ENCODE assay signal across 8 mouse cellular contexts in the genomic region with DNA sequence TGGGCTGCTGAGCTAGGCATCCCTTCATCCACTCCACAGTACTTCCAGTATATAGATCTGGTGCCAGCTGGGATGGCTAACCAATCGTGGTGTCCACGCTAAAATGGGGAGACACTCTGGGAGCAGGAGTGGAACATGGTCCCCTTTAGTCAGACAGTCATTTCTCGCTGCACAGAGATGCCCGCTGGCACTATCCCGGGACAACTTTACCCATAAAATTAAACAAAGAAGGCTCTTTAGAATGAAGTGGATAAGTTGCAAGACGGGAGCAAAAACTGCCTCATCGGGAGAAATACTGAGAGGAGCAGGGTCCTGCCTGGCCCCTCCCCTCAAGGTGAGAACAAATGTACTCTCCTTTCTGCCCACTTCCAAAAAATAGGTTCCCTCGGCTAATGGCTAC. TPM values are rescaled to one million over a fixed set of nuclear protein-coding genes. Genes with fewer than 3 reads are reported as not detected.
DNase-seq lines count a peak whose midpoint lies in the region; ATAC-seq and TF ChIP-seq lines count a peak whose summit lies in the region.

No protein-coding gene starts in this region.

- H3K36me3 ChIP-seq in kidney, embryonic 16.5 days (ENCODE audit: insufficient read depth, low read length) = peaks cover 21% of the 10 kb centered on the region
- peaks cover 16% of the 10 kb centered on the region for H3K36me3 ChIP-seq in embryonic facial prominence, embryonic 12.5 days
- peaks cover 35% of the 10 kb centered on the region for H3K36me3 ChIP-seq in hindbrain, postnatal 0 days (ENCODE audit: insufficient read depth, low read length)
- no peaks in the 10 kb centered on the region for H3K36me3 ChIP-seq in myocyte (ENCODE audit: control insufficient read depth, insufficient read depth)

- no peak for DNase-seq in kidney, postnatal 36 days
- no peak for DNase-seq in hindbrain, postnatal 0 days (ENCODE audit: low spot score)
- DNase-seq in right cerebral cortex, postnatal 25 days = no peak
- no peak for DNase-seq in frontal cortex, postnatal 14 days (ENCODE audit: low spot score in 2 of 2)
- DNase-seq in Muller cell, postnatal 12 days (ENCODE audit: inconsistent ontology term) = no peak

- TF ChIP-seq POLR2A in myocyte (IDR thresholded peaks at IDR 0.05; ENCODE audit: insufficient read length, low read depth) = no peak

- H3K27ac ChIP-seq in kidney, embryonic 16.5 days (ENCODE audit: low read length) = no peak overlapping the region
- no peak overlapping the region for H3K27ac ChIP-seq in embryonic facial prominence, embryonic 12.5 days
- peak overlapping the region; percentile 92; the same call in 1 of the 2 replicates for H3K27ac ChIP-seq in hindbrain, postnatal 0 days

- H3K4me2 ChIP-seq in kidney, embryonic 16.5 days (replicated peaks; ENCODE audit: low read depth, low read length) = peak overlapping the region; percentile 96
- H3K4me2 ChIP-seq in embryonic facial prominence, embryonic 12.5 days (replicated peaks) = peak overlapping the region; percentile 97
- peak overlapping the region; percentile 88 for H3K4me2 ChIP-seq in hindbrain, postnatal 0 days (ENCODE audit: low read depth, low read length)
- peak overlapping the region; percentile 51 for H3K4me2 ChIP-seq in myocyte (ENCODE audit: low read depth)

- no peak overlapping the region for H3ac ChIP-seq in myocyte (ENCODE audit: control insufficient read depth, insufficient read length)

- peaks cover 2% of the 10 kb centered on the region for H3K79me2 ChIP-seq in myocyte (ENCODE audit: control insufficient read depth, insufficient read depth)

- H3K9me3 ChIP-seq in kidney, embryonic 16.5 days (ENCODE audit: low read length) = no peaks in the 10 kb centered on the region
- no peaks in the 10 kb centered on the region for H3K9me3 ChIP-seq in embryonic facial prominence, embryonic 12.5 days
- H3K9me3 ChIP-seq in hindbrain, postnatal 0 days (ENCODE audit: low read length) = no peaks in the 10 kb centered on the region

- peak overlapping the region; percentile 87 for H3K9ac ChIP-seq in kidney, embryonic 16.5 days (replicated peaks; ENCODE audit: low read length)
- peak overlapping the region; percentile 79; the same call in 1 of the 2 replicates for H3K9ac ChIP-seq in embryonic facial prominence, embryonic 12.5 days
- H3K9ac ChIP-seq in hindbrain, postnatal 0 days (replicated peaks; ENCODE audit: low read length) = peak overlapping the region; percentile 93

- peaks cover 22% of the 10 kb centered on the region for H3K4me1 ChIP-seq in kidney, embryonic 16.5 days (ENCODE audit: insufficient read depth, low read length)
- H3K4me1 ChIP-seq in embryonic facial prominence, embryonic 12.5 days = peaks cover 12% of the 10 kb centered on the region
- peaks cover 5% of the 10 kb centered on the region; the same call in 1 of the 2 replicates for H3K4me1 ChIP-seq in hindbrain, postnatal 0 days (ENCODE audit: insufficient read depth, low read length)

- WGBS in kidney, embryonic 16.5 days = 8% methylated on average over 8 of the region's 8 CpGs
- WGBS in embryonic facial prominence, embryonic 12.5 days = 12% methylated on average over 8 of the region's 8 CpGs
- 3% methylated on average over 8 of the region's 8 CpGs for WGBS in hindbrain, postnatal 0 days

- H3K4me3 ChIP-seq in kidney, embryonic 16.5 days (ENCODE audit: low read length) = peak overlapping the region; percentile 81
- peak overlapping the region; percentile 88 for H3K4me3 ChIP-seq in embryonic facial prominence, embryonic 12.5 days
- peak overlapping the region; percentile 86 for H3K4me3 ChIP-seq in hindbrain, postnatal 0 days (ENCODE audit: low read length)
- H3K4me3 ChIP-seq in myocyte = no peak overlapping the region

- no peak for TF ChIP-seq CTCF in hindbrain, postnatal 0 days (IDR thresholded peaks at IDR 0.05; ENCODE audit: low read depth)

- ATAC-seq in kidney, embryonic 16.5 days (ENCODE audit: low FRiP score, low TSS enrichment) = no peak
- ATAC-seq in embryonic facial prominence, embryonic 12.5 days (ENCODE audit: insufficient number of reproducible peaks, insufficient read depth, low FRiP score, low TSS enrichment) = no peak
- ATAC-seq in hindbrain, postnatal 0 days = no peak

- peaks cover 11% of the 10 kb centered on the region; the same call in 1 of the 2 replicates for H3K27me3 ChIP-seq in kidney, embryonic 16.5 days (ENCODE audit: insufficient read depth, low read length)
- H3K27me3 ChIP-seq in embryonic facial prominence, embryonic 12.5 days = peaks cover 28% of the 10 kb centered on the region
- H3K27me3 ChIP-seq in hindbrain, postnatal 0 days (ENCODE audit: insufficient read depth, low read length) = no peaks in the 10 kb centered on the region
- no peaks in the 10 kb centered on the region for H3K27me3 ChIP-seq in myocyte (ENCODE audit: control insufficient read depth, insufficient read depth, insufficient read length)

TF ChIP-seq in myocyte, 11 proteins besides CTCF, POLR2A, EP300 and RAD21:
- no peak for TF ChIP-seq REST (IDR thresholded peaks at IDR 0.05; ENCODE audit: insufficient read depth, insufficient read length)
- TF ChIP-seq SRF (IDR thresholded peaks at IDR 0.05; ENCODE audit: control insufficient read depth, insufficient read length, low read depth) = no peak
- TF ChIP-seq E2F4 (IDR thresholded peaks at IDR 0.05; ENCODE audit: insufficient read depth) = no peak
- no peak for TF ChIP-seq POLR2AphosphoS2 (IDR thresholded peaks at IDR 0.05; ENCODE audit: insufficient read length, low read depth)

RNA-seq across cellular contexts. Expression of a gene that starts 1.3 kb away (rescaled TPM):
- polyA plus RNA-seq in kidney, embryonic 16.5 days (2015; fragmentation: Nextera tagmentation; extraction: Ambion mirVana) = 1.2 and 1.4 TPM in 2 replicates
- 2.2 and 2.4 TPM in 2 replicates for polyA plus RNA-seq in embryonic facial prominence, embryonic 12.5 days (2016; fragmentation: Nextera tagmentation; extraction: Ambion mirVana)
- total RNA-seq in hindbrain, postnatal 0 days (2014; rRNA removed) = 78.3 and 80.1 TPM in 2 replicates
- polyA plus RNA-seq in hindbrain, postnatal 0 days (2015; fragmentation: Nextera tagmentation; extraction: Ambion mirVana) = 6.7 and 7.0 TPM in 2 replicates
- polyA plus RNA-seq in myocyte (2012; fragmentation: generic; extraction: Trizol) = 6.1 TPM

RNA-seq across cellular contexts. Expression of a gene that starts 4.6 kb away (rescaled TPM):
- 1,871 and 1,917 TPM in 2 replicates for polyA plus RNA-seq in kidney, embryonic 16.5 days (2015; fragmentation: Nextera tagmentation; extraction: Ambion mirVana)
- 2,215 and 2,234 TPM in 2 replicates for polyA plus RNA-seq in embryonic facial prominence, embryonic 12.5 days (2016; fragmentation: Nextera tagmentation; extraction: Ambion mirVana)
- total RNA-seq in hindbrain, postnatal 0 days (2014; rRNA removed) = 483 and 524 TPM in 2 replicates
- polyA plus RNA-seq in hindbrain, postnatal 0 days (2015; fragmentation: Nextera tagmentation; extraction: Ambion mirVana) = 519 and 563 TPM in 2 replicates
- polyA plus RNA-seq in myocyte (2012; fragmentation: generic; extraction: Trizol) = 276 TPM

RNA-seq across cellular contexts. Expression of a gene that starts 10.7 kb away (rescaled TPM):
- 32.6 and 53.8 TPM in 2 replicates for polyA plus RNA-seq in kidney, embryonic 16.5 days (2015; fragmentation: Nextera tagmentation; extraction: Ambion mirVana)
- 0.09 and 0.10 TPM in 2 replicates for polyA plus RNA-seq in embryonic facial prominence, embryonic 12.5 days (2016; fragmentation: Nextera tagmentation; extraction: Ambion mirVana)
- total RNA-seq in hindbrain, postnatal 0 days (2014; rRNA removed) = 0.26 and 0.58 TPM in 2 replicates
- not detected in 2 replicates for polyA plus RNA-seq in hindbrain, postnatal 0 days (2015; fragmentation: Nextera tagmentation; extraction: Ambion mirVana)
- 0.56 TPM for polyA plus RNA-seq in myocyte (2012; fragmentation: generic; extraction: Trizol)

RNA-seq across cellular contexts. Expression of a gene that starts 11.4 kb away (rescaled TPM):
- polyA plus RNA-seq in kidney, embryonic 16.5 days (2015; fragmentation: Nextera tagmentation; extraction: Ambion mirVana) = 205 and 208 TPM in 2 replicates
- 167 and 170 TPM in 2 replicates for polyA plus RNA-seq in embryonic facial prominence, embryonic 12.5 days (2016; fragmentation: Nextera tagmentation; extraction: Ambion mirVana)
- total RNA-seq in hindbrain, postnatal 0 days (2014; rRNA removed) = 113 and 129 TPM in 2 replicates
- polyA plus RNA-seq in hindbrain, postnatal 0 days (2015; fragmentation: Nextera tagmentation; extraction: Ambion mirVana) = 105 and 107 TPM in 2 replicates
- 139 TPM for polyA plus RNA-seq in myocyte (2012; fragmentation: generic; extraction: Trizol)

RNA-seq across cellular contexts. Expression of a gene that starts 16.4 kb away (rescaled TPM):
- polyA plus RNA-seq in kidney, embryonic 16.5 days (2015; fragmentation: Nextera tagmentation; extraction: Ambion mirVana) = 0.04 and 0.09 TPM in 2 replicates
- polyA plus RNA-seq in embryonic facial prominence, embryonic 12.5 days (2016; fragmentation: Nextera tagmentation; extraction: Ambion mirVana) = 0.32 and 0.82 TPM in 2 replicates
- 229 and 238 TPM in 2 replicates for total RNA-seq in hindbrain, postnatal 0 days (2014; rRNA removed)
- polyA plus RNA-seq in hindbrain, postnatal 0 days (2015; fragmentation: Nextera tagmentation; extraction: Ambion mirVana) = 4.1 and 4.9 TPM in 2 replicates
- 1.2 TPM for polyA plus RNA-seq in myocyte (2012; fragmentation: generic; extraction: Trizol)

Comparison
In these comparisons a context has a peak if more than half of its experiments do, and no peak if none do; other contexts are left out.
1. RNA of a gene that starts 10.7 kb away (polyA plus RNA-seq): 32.6 to 53.8 TPM in kidney, embryonic 16.5 days; 0.56 TPM in myocyte (single experiment), 0.09 to 0.10 TPM in embryonic facial prominence, embryonic 12.5 days and not detected in hindbrain, postnatal 0 days; every median in the first group is over 10 times any median in the second.
2. Peak in every context shown above with its lines, with median percentiles within 50 percentile points of each other: H3K4me2 ChIP-seq and H3K9ac ChIP-seq.